Mouse (Mus musculus): Measurements from ENCODE around the gene Cdkn1b.

Cdkn1b gene

GRCm38 (mm10) chr6:134903891-134904884 lies 16.0 kb upstream of the Cdkn1b start:
- peak; percentile 86 for DNase-seq

GRCm38 (mm10) chr6:134905811-134906210 lies 14.4 kb upstream of the Cdkn1b start:
- no peak for DNase-seq

- DNase-seq, result peak; percentile 88
Observed at GRCm38 (mm10) chr6:134914523-134914922, 5.7 kb upstream of the Cdkn1b start.

GRCm38 (mm10) chr6:134916641-134917040 lies 3.6 kb upstream of the Cdkn1b start:
- DNase-seq, result peak; percentile 93

- peak; percentile 98 for DNase-seq
Observed at GRCm38 (mm10) chr6:134917087-134917486, 3.1 kb upstream of the Cdkn1b start.

- DNase-seq, result no peak
Observed at GRCm38 (mm10) chr6:134918769-134919168, 1.4 kb upstream of the Cdkn1b start.

- DNase-seq, result no peak
Observed at GRCm38 (mm10) chr6:134919511-134920189, 551 bp upstream of the Cdkn1b start.

- peak; percentile 97 for DNase-seq
Observed at GRCm38 (mm10) chr6:134921014-134921694, 953 bp downstream of the Cdkn1b start.

GRCm38 (mm10) chr6:134921695-134922510 lies 1.7 kb downstream of the Cdkn1b start:
- DNase-seq, result no peak

- DNase-seq, result no peak
Observed at GRCm38 (mm10) chr6:134922511-134923195, 2.5 kb downstream of the Cdkn1b start.

GRCm38 (mm10) chr6:134923670-134924069 lies 3.5 kb downstream of the Cdkn1b start:
- no peak for DNase-seq

- DNase-seq, result no peak
Observed at GRCm38 (mm10) chr6:134924262-134924661, 4.1 kb downstream of the Cdkn1b start.

- DNase-seq, result no peak
Observed at GRCm38 (mm10) chr6:134925673-134926337, 5.6 kb downstream of the Cdkn1b start.

GRCm38 (mm10) chr6:134926338-134926705 lies 6.1 kb downstream of the Cdkn1b start:
- DNase-seq, result no peak

GRCm38 (mm10) chr6:134926803-134927594 lies 6.8 kb downstream of the Cdkn1b start:
- peak; percentile 98 for DNase-seq

GRCm38 (mm10) chr6:134927595-134928095 lies 7.4 kb downstream of the Cdkn1b start:
- no peak for DNase-seq

- peak; percentile 99 for DNase-seq
Observed at GRCm38 (mm10) chr6:134928096-134928888, 8.1 kb downstream of the Cdkn1b start.

GRCm38 (mm10) chr6:134928889-134929310 lies 8.7 kb downstream of the Cdkn1b start:
- DNase-seq, result peak; percentile 97

GRCm38 (mm10) chr6:134929926-134930325 lies 9.7 kb downstream of the Cdkn1b start:
- DNase-seq, result no peak
